Mouse (Mus musculus): ENCODE results near the gene Gstz1. TPM values are rescaled to one million over a fixed set of nuclear protein-coding genes. Genes with fewer than 3 reads are reported as not detected.
"Not testable (repeated sequence)": the region's sequence is repeated elsewhere in the genome, so short reads cannot be mapped to it uniquely, and the experiment has no call there.

Gene Gstz1
- polyA plus RNA-seq, 1 experiment from 2014 or later, result 39.2 TPM

GRCm38 (mm10) chr12:87148136-87148535 is 1.2 kb downstream of the Gstz1 start:
- ATAC-seq (ENCODE audit: low read depth), result no peak
- Histone ChIP-seq H3K27ac (ENCODE audit: low read depth, low read length) (peak overlapping the region; percentile 96), H3K9ac (replicated peaks; ENCODE audit: low read depth, low read length) (peak overlapping the region; percentile 70), H3K4me2 (ENCODE audit: low read depth, low read length) (peak overlapping the region; percentile 76), H3K4me1 (ENCODE audit: control insufficient read depth, insufficient read depth, low read length) (peaks cover 13% of the 10 kb centered on the region), H3K27me3 (ENCODE audit: control insufficient read depth, insufficient read depth, low read length) (no peaks in the 10 kb centered on the region), H3K9me3 (ENCODE audit: control insufficient read depth, low read length) (no peaks in the 10 kb centered on the region), H3K4me3 (ENCODE audit: low read depth, low read length) (peak overlapping the region; percentile 94), H3K36me3 (ENCODE audit: control insufficient read depth, insufficient read depth, low read length) (no peaks in the 10 kb centered on the region)
- WGBS, result 29% methylated on average over 15 of the region's 15 CpGs

GRCm38 (mm10) chr12:87149471-87149870 is 2.5 kb downstream of the Gstz1 start:
- H3K27ac ChIP-seq (ENCODE audit: low read depth, low read length), result no peak overlapping the region
- no peak overlapping the region for H3K9ac ChIP-seq (replicated peaks; ENCODE audit: low read depth, low read length)
- H3K27me3 ChIP-seq (ENCODE audit: control insufficient read depth, insufficient read depth, low read length), result no peaks in the 10 kb centered on the region
- H3K4me3 ChIP-seq (ENCODE audit: low read depth, low read length), result no peak overlapping the region
- H3K36me3 ChIP-seq (ENCODE audit: control insufficient read depth, insufficient read depth, low read length), result no peaks in the 10 kb centered on the region
- no peak for ATAC-seq (ENCODE audit: low read depth)
- H3K4me1 ChIP-seq (ENCODE audit: control insufficient read depth, insufficient read depth, low read length), result peaks cover 13% of the 10 kb centered on the region
- WGBS, result 97% methylated on average over 5 of the region's 5 CpGs
- no peaks in the 10 kb centered on the region for H3K9me3 ChIP-seq (ENCODE audit: control insufficient read depth, low read length)
- H3K4me2 ChIP-seq (ENCODE audit: low read depth, low read length), result no peak overlapping the region

GRCm38 (mm10) chr12:87154448-87154847 is 7.5 kb downstream of the Gstz1 start:
- not testable (repeated sequence) for ATAC-seq (ENCODE audit: low read depth); H3K9ac ChIP-seq (replicated peaks; ENCODE audit: low read depth, low read length); H3K4me1 ChIP-seq (ENCODE audit: control insufficient read depth, insufficient read depth, low read length); H3K36me3 ChIP-seq (ENCODE audit: control insufficient read depth, insufficient read depth, low read length); H3K9me3 ChIP-seq (ENCODE audit: control insufficient read depth, low read length); H3K27ac ChIP-seq (ENCODE audit: low read depth, low read length); H3K4me3 ChIP-seq (ENCODE audit: low read depth, low read length); H3K27me3 ChIP-seq (ENCODE audit: control insufficient read depth, insufficient read depth, low read length); H3K4me2 ChIP-seq (ENCODE audit: low read depth, low read length)
- 89% methylated on average over 4 of the region's 4 CpGs for WGBS

- H3K36me3 ChIP-seq (ENCODE audit: control insufficient read depth, insufficient read depth, low read length), result no peaks in the 10 kb centered on the region
- 69% methylated on average over 4 of the region's 4 CpGs for WGBS
Measured at GRCm38 (mm10) chr12:87157361-87157760, 10.4 kb downstream of the Gstz1 start.

GRCm38 (mm10) chr12:87158099-87158498 is 11.1 kb downstream of the Gstz1 start:
- H3K27me3 ChIP-seq (ENCODE audit: control insufficient read depth, insufficient read depth, low read length), result no peaks in the 10 kb centered on the region
- no peak overlapping the region for H3K4me3 ChIP-seq (ENCODE audit: low read depth, low read length)
- ATAC-seq (ENCODE audit: low read depth), result no peak
- no peaks in the 10 kb centered on the region for H3K4me1 ChIP-seq (ENCODE audit: control insufficient read depth, insufficient read depth, low read length)
- no peaks in the 10 kb centered on the region for H3K9me3 ChIP-seq (ENCODE audit: control insufficient read depth, low read length)
- 85% methylated on average over 7 of the region's 7 CpGs for WGBS
- no peaks in the 10 kb centered on the region for H3K36me3 ChIP-seq (ENCODE audit: control insufficient read depth, insufficient read depth, low read length)
- H3K4me2 ChIP-seq (ENCODE audit: low read depth, low read length), result no peak overlapping the region
- no peak overlapping the region for H3K9ac ChIP-seq (replicated peaks; ENCODE audit: low read depth, low read length)
- H3K27ac ChIP-seq (ENCODE audit: low read depth, low read length), result no peak overlapping the region

More at GRCm38 (mm10) chr12:87157361-87157760, 10.4 kb downstream of the Gstz1 start:
- Histone ChIP-seq H3K4me3 (ENCODE audit: low read depth, low read length) (no peak overlapping the region), H3K9me3 (ENCODE audit: control insufficient read depth, low read length) (no peaks in the 10 kb centered on the region), H3K9ac (replicated peaks; ENCODE audit: low read depth, low read length) (no peak overlapping the region), H3K27ac (ENCODE audit: low read depth, low read length) (no peak overlapping the region), H3K4me1 (ENCODE audit: control insufficient read depth, insufficient read depth, low read length) (no peaks in the 10 kb centered on the region), H3K27me3 (ENCODE audit: control insufficient read depth, insufficient read depth, low read length) (no peaks in the 10 kb centered on the region), H3K4me2 (ENCODE audit: low read depth, low read length) (no peak overlapping the region)
- ATAC-seq (ENCODE audit: low read depth), result no peak

GRCm38 (mm10) chr12:87160310-87160709 is 13.3 kb downstream of the Gstz1 start:
- Histone ChIP-seq H3K4me3 (ENCODE audit: low read depth, low read length) (no peak overlapping the region), H3K36me3 (ENCODE audit: control insufficient read depth, insufficient read depth, low read length) (no peaks in the 10 kb centered on the region), H3K9ac (replicated peaks; ENCODE audit: low read depth, low read length) (no peak overlapping the region), H3K9me3 (ENCODE audit: control insufficient read depth, low read length) (no peaks in the 10 kb centered on the region), H3K4me2 (ENCODE audit: low read depth, low read length) (no peak overlapping the region), H3K27ac (ENCODE audit: low read depth, low read length) (no peak overlapping the region), H3K27me3 (ENCODE audit: control insufficient read depth, insufficient read depth, low read length) (no peaks in the 10 kb centered on the region), H3K4me1 (ENCODE audit: control insufficient read depth, insufficient read depth, low read length) (no peaks in the 10 kb centered on the region)
- ATAC-seq (ENCODE audit: low read depth), result no peak
- WGBS, result 91% methylated on average over 1 of the region's 1 CpGs

GRCm38 (mm10) chr12:87160815-87161214 is 13.8 kb downstream of the Gstz1 start:
- 94% methylated on average over 5 of the region's 5 CpGs for WGBS

GRCm38 (mm10) chr12:87175194-87175946 is 28.4 kb downstream of the Gstz1 start:
- 77% methylated on average over 4 of the region's 4 CpGs for WGBS
- no peak for ATAC-seq (ENCODE audit: low read depth)
- Histone ChIP-seq H3K27ac (ENCODE audit: low read depth, low read length) (no peak overlapping the region), H3K9me3 (ENCODE audit: control insufficient read depth, low read length) (no peaks in the 10 kb centered on the region), H3K27me3 (ENCODE audit: control insufficient read depth, insufficient read depth, low read length) (no peaks in the 10 kb centered on the region), H3K36me3 (ENCODE audit: control insufficient read depth, insufficient read depth, low read length) (peaks cover 7% of the 10 kb centered on the region), H3K4me3 (ENCODE audit: low read depth, low read length) (no peak overlapping the region), H3K4me1 (ENCODE audit: control insufficient read depth, insufficient read depth, low read length) (no peaks in the 10 kb centered on the region), H3K9ac (replicated peaks; ENCODE audit: low read depth, low read length) (no peak overlapping the region), H3K4me2 (ENCODE audit: low read depth, low read length) (no peak overlapping the region)

More at GRCm38 (mm10) chr12:87160815-87161214, 13.8 kb downstream of the Gstz1 start:
- H3K9me3 ChIP-seq (ENCODE audit: control insufficient read depth, low read length), result no peaks in the 10 kb centered on the region
- no peak overlapping the region for H3K4me2 ChIP-seq (ENCODE audit: low read depth, low read length)
- H3K36me3 ChIP-seq (ENCODE audit: control insufficient read depth, insufficient read depth, low read length), result no peaks in the 10 kb centered on the region
- H3K27ac ChIP-seq (ENCODE audit: low read depth, low read length), result no peak overlapping the region
- no peak overlapping the region for H3K9ac ChIP-seq (replicated peaks; ENCODE audit: low read depth, low read length)
- no peak overlapping the region for H3K4me3 ChIP-seq (ENCODE audit: low read depth, low read length)
- no peak for ATAC-seq (ENCODE audit: low read depth)
- no peaks in the 10 kb centered on the region for H3K4me1 ChIP-seq (ENCODE audit: control insufficient read depth, insufficient read depth, low read length)
- H3K27me3 ChIP-seq (ENCODE audit: control insufficient read depth, insufficient read depth, low read length), result no peaks in the 10 kb centered on the region

GRCm38 (mm10) chr12:87177631-87178030 is 30.7 kb downstream of the Gstz1 start:
- H3K27ac ChIP-seq (ENCODE audit: low read depth, low read length), result no peak overlapping the region
- no peak overlapping the region for H3K9ac ChIP-seq (replicated peaks; ENCODE audit: low read depth, low read length)
- H3K4me2 ChIP-seq (ENCODE audit: low read depth, low read length), result no peak overlapping the region
- no peak overlapping the region for H3K4me3 ChIP-seq (ENCODE audit: low read depth, low read length)
- no peaks in the 10 kb centered on the region for H3K4me1 ChIP-seq (ENCODE audit: control insufficient read depth, insufficient read depth, low read length)
- H3K9me3 ChIP-seq (ENCODE audit: control insufficient read depth, low read length), result no peaks in the 10 kb centered on the region
- peaks cover 3% of the 10 kb centered on the region for H3K36me3 ChIP-seq (ENCODE audit: control insufficient read depth, insufficient read depth, low read length)
- WGBS, result 98% methylated on average over 4 of the region's 4 CpGs
- ATAC-seq (ENCODE audit: low read depth), result no peak
- no peaks in the 10 kb centered on the region for H3K27me3 ChIP-seq (ENCODE audit: control insufficient read depth, insufficient read depth, low read length)
